Mouse (Mus musculus) heart, adult 2 months (tissue): Measurements from ENCODE around the gene Prkch.
A peak's percentile ranks its signal among the peaks of the same experiment; 100 is the strongest.

Source experiments
- CTCF ChIP-seq: fragments of 200-600 bp; IDR thresholded peaks from 2 replicates; pipeline ENCODE4 v1.8.1; 2022; ENCODE audit warnings: antibody characterized with exemption, mild to moderate bottlenecking, moderate library complexity
- EP300 ChIP-seq: fragments of 200-500 bp; IDR thresholded peaks from 2 replicates; pipeline ENCODE4 v1.6.1; 2011; ENCODE audit warnings: low read depth, low read length, control low read depth; ENCODE audit not compliant: insufficient read depth

- TF ChIP-seq CTCF = no peak
- peak; percentile 99 for TF ChIP-seq EP300
Measured at GRCm38 (mm10) chr12:73591625-73592024, 7.0 kb downstream of the Prkch start.
